Mouse (Mus musculus) MEL (cell line): ENCODE data around the gene Gucy1b2. TPM values are rescaled to one million over a fixed set of nuclear protein-coding genes. Genes with fewer than 3 reads are reported as not detected.

Experiments
- DNase-seq: peaks from one replicate; pipeline ENCODE4 v3.0.0; 2011; ENCODE audit warnings: low read depth, low spot score
- H3K27ac ChIP-seq: 2 replicates; pipeline ENCODE4 v1.5.1; 2012; ENCODE audit warnings: low read depth, mild to moderate bottlenecking, control low read depth, low read length, moderate library complexity; ENCODE audit not compliant: control insufficient read depth
- H3K27me3 ChIP-seq, 2 experiments: fragments of 150-350 bp in 1 of 2; sonication (generic) in 1 of 2; 2 replicates each; pipeline ENCODE4 v1.6.1; 2012; ENCODE audit warnings: low read length in 2 of 2, mild to moderate bottlenecking in 2 of 2, improper control_type of control experiment in 1 of 2, moderate library complexity in 1 of 2; ENCODE audit not compliant: insufficient read depth in 2 of 2, control insufficient read depth in 1 of 2
- H3K36me3 ChIP-seq, 2 experiments: 2 replicates each; pipeline ENCODE4 v1.6.1; 2012 to 2014; ENCODE audit warnings: low read length in 2 of 2, improper control_type of control experiment in 1 of 2, inconsistent platforms in 1 of 2, mild to moderate bottlenecking in 1 of 2; ENCODE audit not compliant: insufficient read depth in 2 of 2, control insufficient read depth in 1 of 2
- H3K4me1 ChIP-seq, 2 experiments: fragments of 150-350 bp in 1 of 2; sonication (generic) in 1 of 2; 2 replicates each; pipeline ENCODE4 v1.6.1; 2012; ENCODE audit warnings: low read length in 2 of 2, improper control_type of control experiment in 1 of 2, mild to moderate bottlenecking in 1 of 2; ENCODE audit not compliant: insufficient read depth in 2 of 2, control insufficient read depth in 1 of 2
- H3K4me3 ChIP-seq, 2 experiments: fragments of 150-350 bp in 1 of 2; sonication (generic) in 1 of 2; 2 replicates each; pipeline ENCODE4 v1.5.1; 2012; ENCODE audit warnings: low read depth in 2 of 2, low read length in 2 of 2, mild to moderate bottlenecking in 2 of 2, moderate library complexity in 2 of 2, control low read depth in 1 of 2, improper control_type of control experiment in 1 of 2; ENCODE audit not compliant: control insufficient read depth in 1 of 2, insufficient read depth in 1 of 2
- H3K79me2 ChIP-seq: 2 replicates; pipeline ENCODE4 v1.6.1; 2012; ENCODE audit warnings: mild to moderate bottlenecking, low read length, moderate library complexity; ENCODE audit not compliant: control insufficient read depth, poor library complexity, insufficient read depth
- H3K9ac ChIP-seq: 2 replicates; pipeline ENCODE4 v1.6.1; 2012; ENCODE audit warnings: low read depth, mild to moderate bottlenecking, control low read depth, low read length, moderate library complexity; ENCODE audit not compliant: control insufficient read depth, poor library complexity, severe bottlenecking
- H3K9me3 ChIP-seq: fragments of 150-350 bp; sonication (generic); replicated peaks from 2 replicates; pipeline ENCODE4 v1.6.1; 2012; ENCODE audit warnings: mild to moderate bottlenecking, low read length, improper control_type of control experiment, moderate library complexity; ENCODE audit not compliant: insufficient read depth
- CHD1 ChIP-seq: IDR thresholded peaks from 2 replicates; pipeline ENCODE4 v1.6.1; 2012; ENCODE audit warnings: low read depth, mild to moderate bottlenecking, inconsistent platforms, low read length, improper control_type of control experiment
- CHD2 ChIP-seq: IDR thresholded peaks from 2 replicates; pipeline ENCODE4 v1.6.1; 2011; ENCODE audit warnings: low read length, improper control_type of control experiment
- EP300 ChIP-seq, 2 experiments: IDR thresholded peaks; 2 replicates each; pipeline ENCODE4 v1.6.1; 2011; ENCODE audit warnings: improper control_type of control experiment in 2 of 2, low read length in 2 of 2, low read depth in 1 of 2, mild to moderate bottlenecking in 1 of 2
- ETS1 ChIP-seq: IDR thresholded peaks from 2 replicates; pipeline ENCODE4 v1.6.1; 2012; ENCODE audit warnings: low read depth, mild to moderate bottlenecking, inconsistent platforms, low read length, improper control_type of control experiment, moderate library complexity
- JUND ChIP-seq: IDR thresholded peaks from 2 replicates; pipeline ENCODE4 v1.6.1; 2011; ENCODE audit warnings: low read depth, mild to moderate bottlenecking, improper control_type of control experiment, low read length
- MAX ChIP-seq: IDR thresholded peaks from 2 replicates; pipeline ENCODE4 v1.6.1; 2011; ENCODE audit warnings: low read length, improper control_type of control experiment
- MAZ ChIP-seq: IDR thresholded peaks from 2 replicates; pipeline ENCODE4 v1.6.1; 2012; ENCODE audit warnings: low read depth, mild to moderate bottlenecking, inconsistent platforms, low read length, improper control_type of control experiment
- MEF2A ChIP-seq: IDR thresholded peaks from 2 replicates; pipeline ENCODE4 v1.6.1; 2014; ENCODE audit warnings: low read depth, mild to moderate bottlenecking, inconsistent platforms, low read length, improper control_type of control experiment; ENCODE audit not compliant: poor library complexity, insufficient replicate concordance, severe bottlenecking; ENCODE audit errors: extremely low read depth
- MXI1 ChIP-seq: IDR thresholded peaks from 2 replicates; pipeline ENCODE4 v1.6.1; 2011; ENCODE audit warnings: mild to moderate bottlenecking, low read depth, low read length, improper control_type of control experiment
- MYB ChIP-seq: IDR thresholded peaks from 2 replicates; pipeline ENCODE4 v1.6.1; 2011; ENCODE audit warnings: mild to moderate bottlenecking, low read depth, low read length, improper control_type of control experiment
- MYC ChIP-seq: IDR thresholded peaks from 2 replicates; pipeline ENCODE4 v1.6.1; 2011; ENCODE audit warnings: low read depth, mild to moderate bottlenecking, low read length, improper control_type of control experiment, moderate library complexity
- POLR2AphosphoS5 ChIP-seq: IDR thresholded peaks from 2 replicates; pipeline ENCODE4 v1.6.1; 2012; ENCODE audit warnings: low read depth, borderline replicate concordance, mild to moderate bottlenecking, inconsistent platforms, low read length, moderate library complexity, mixed read lengths
- RAD21 ChIP-seq: IDR thresholded peaks from 2 replicates; pipeline ENCODE4 v1.6.1; 2011; ENCODE audit warnings: mild to moderate bottlenecking, low read depth, low read length, improper control_type of control experiment
- RCOR1 ChIP-seq: IDR thresholded peaks from 2 replicates; pipeline ENCODE4 v1.6.1; 2012; ENCODE audit warnings: low read depth, mild to moderate bottlenecking, inconsistent platforms, low read length, improper control_type of control experiment
- SIN3A ChIP-seq: IDR thresholded peaks from 2 replicates; pipeline ENCODE4 v1.6.1; 2012; ENCODE audit warnings: low read length, improper control_type of control experiment, inconsistent platforms
- SMC3 ChIP-seq: IDR thresholded peaks from 2 replicates; pipeline ENCODE4 v1.6.1; 2011; ENCODE audit warnings: low read depth, low read length, improper control_type of control experiment
- TAL1 ChIP-seq: IDR thresholded peaks from 2 replicates; pipeline ENCODE4 v1.6.1; 2012; ENCODE audit warnings: mild to moderate bottlenecking, inconsistent platforms, low read length, moderate library complexity, mixed read lengths
- TBP ChIP-seq: IDR thresholded peaks from 2 replicates; pipeline ENCODE4 v1.8.0; 2011; ENCODE audit warnings: low read depth, low read length, improper control_type of control experiment
- TCF12 ChIP-seq: IDR thresholded peaks from 2 replicates; pipeline ENCODE4 v1.6.1; 2014; ENCODE audit warnings: low read depth, mild to moderate bottlenecking, inconsistent platforms, low read length, improper control_type of control experiment, moderate library complexity
- UBTF ChIP-seq: IDR thresholded peaks from 2 replicates; pipeline ENCODE4 v1.6.1; 2012; ENCODE audit warnings: low read depth, mild to moderate bottlenecking, inconsistent platforms, low read length, improper control_type of control experiment, moderate library complexity, borderline replicate concordance; ENCODE audit not compliant: insufficient read depth
- USF2 ChIP-seq, 2 experiments: IDR thresholded peaks; 2 replicates each; pipeline ENCODE4 v1.6.1; 2011 to 2012; ENCODE audit warnings: improper control_type of control experiment in 2 of 2, low read length in 2 of 2, borderline replicate concordance in 1 of 2, inconsistent platforms in 1 of 2, low read depth in 1 of 2, mild to moderate bottlenecking in 1 of 2; ENCODE audit not compliant: insufficient read depth in 1 of 2
- ZC3H11A ChIP-seq: IDR thresholded peaks from 2 replicates; pipeline ENCODE4 v1.6.1; 2012; ENCODE audit warnings: low read depth, mild to moderate bottlenecking, inconsistent platforms, low read length, improper control_type of control experiment
- ZKSCAN1 ChIP-seq: IDR thresholded peaks from 2 replicates; pipeline ENCODE4 v1.6.1; 2012; ENCODE audit warnings: low read depth, mild to moderate bottlenecking, inconsistent platforms, low read length, improper control_type of control experiment, moderate library complexity
- ZNF384 ChIP-seq: IDR thresholded peaks from 2 replicates; pipeline ENCODE4 v1.6.1; 2012; ENCODE audit warnings: low read depth, mild to moderate bottlenecking, inconsistent platforms, low read length, improper control_type of control experiment
- polyA plus RNA-seq, 2 experiments: library from polyadenylated mRNA; stranded (reverse) in 1 of 2; unstranded in 1 of 2; fragments of >175 nt in 1 of 2; fragments of >200 nt in 1 of 2; gene quantifications; 2 replicates each; pipeline versions ENCODE4 v1.2.1 to v1.2.4; 2012; ENCODE audit warnings: low replicate concordance in 2 of 2, low read depth in 1 of 2; ENCODE audit not compliant: insufficient read length in 2 of 2, insufficient read depth in 1 of 2, missing spikeins in 1 of 2
- total RNA-seq: library from RNA; depleted of rRNA; stranded (reverse); fragments of 300-350 nt; gene quantifications from 2 replicates; pipeline ENCODE4 v1.2.3, GENCODE M21; 2012

Gucy1b2 gene
- total and polyA plus RNA-seq, 3 experiments = not detected

GRCm38 (mm10) chr14:62353372-62353771 lies 102.7 kb downstream of the Gucy1b2 start:
- no peak overlapping the region for H3K4me3 ChIP-seq
- no peak for DNase-seq
- H3K36me3 ChIP-seq = peaks cover 0 to 6% of the 10 kb centered on the region in 2 experiments; a peak in 2 of 4 replicates
- no peaks in the 10 kb centered on the region for H3K9me3 ChIP-seq
- H3K9ac ChIP-seq = no peak overlapping the region
- no peak overlapping the region for H3K27ac ChIP-seq
- no peaks in the 10 kb centered on the region for H3K27me3 ChIP-seq
- TF ChIP-seq JUND (no peak), MYB (no peak), TAL1 (no peak), USF2 (IDR thresholded peaks at IDR 0.05; ENCODE audit: borderline replicate concordance in 1 of 2, insufficient read depth in 1 of 2, low read depth in 1 of 2, low read length in 2 of 2) (no peak), TCF12 (no peak), RCOR1 (no peak), UBTF (no peak), SMC3 (no peak), CHD2 (no peak), MEF2A (no peak)
- TF ChIP-seq, all 39 proteins: peak for 0
- Histone ChIP-seq H3K79me2 (no peaks in the 10 kb centered on the region), H3K4me1 (no peaks in the 10 kb centered on the region)

GRCm38 (mm10) chr14:62350890-62351289 lies 105.2 kb downstream of the Gucy1b2 start:
- no peaks in the 10 kb centered on the region for H3K79me2 ChIP-seq
- DNase-seq = no peak
- no peak for TF ChIP-seq MAZ
- H3K4me3 ChIP-seq = no peak overlapping the region
- H3K9ac ChIP-seq = no peak overlapping the region
- no peak overlapping the region for H3K27ac ChIP-seq
- no peaks in the 10 kb centered on the region for H3K9me3 ChIP-seq
- no peaks in the 10 kb centered on the region for H3K4me1 ChIP-seq
- H3K27me3 ChIP-seq = no peaks in the 10 kb centered on the region
- H3K36me3 ChIP-seq = peaks cover 0 to 4% of the 10 kb centered on the region in 2 experiments; a peak in 2 of 4 replicates

GRCm38 (mm10) chr14:62350186-62350585 lies 105.9 kb downstream of the Gucy1b2 start:
- Histone ChIP-seq H3K79me2 (peaks cover 3% of the 10 kb centered on the region; the same call in 1 of the 2 replicates), H3K27me3 (no peaks in the 10 kb centered on the region), H3K36me3 (peaks cover 0 to 4% of the 10 kb centered on the region in 2 experiments; a peak in 2 of 4 replicates), H3K27ac (no peak overlapping the region), H3K9ac (no peak overlapping the region), H3K9me3 (no peaks in the 10 kb centered on the region), H3K4me1 (no peaks in the 10 kb centered on the region), H3K4me3 (no peak overlapping the region)
- TF ChIP-seq MAX (no peak), ETS1 (no peak), EP300 (IDR thresholded peaks at IDR 0.05; ENCODE audit: low read depth in 1 of 2, low read length in 2 of 2) (no peak), JUND (no peak), SIN3A (no peak), RAD21 (no peak), ZC3H11A (no peak), CHD1 (no peak), POLR2AphosphoS5 (no peak), ZNF384 (no peak), MYC (no peak), MAZ (no peak), TBP (no peak), CHD2 (no peak), ZKSCAN1 (no peak), TCF12 (no peak), MXI1 (no peak)
- no peak for DNase-seq
